Mouse (Mus musculus): ENCODE data around the gene Cacnb2.

Gene Cacnb2

GRCm38 (mm10) chr2:14960963-14961488, 358.1 kb downstream of the Cacnb2 start:
- in situ Hi-C loops (cut with MboI, MseI), result no loop called here

- in situ Hi-C loops (cut with MboI, MseI), result no loop called here
Measured at GRCm38 (mm10) chr2:14961493-14961892, 358.6 kb downstream of the Cacnb2 start.

GRCm38 (mm10) chr2:14984029-14984428, 381.1 kb downstream of the Cacnb2 start:
- in situ Hi-C loops (cut with MboI, MseI), result no loop called here

- in situ Hi-C loops (cut with MboI, MseI), result no loop called here
Measured at GRCm38 (mm10) chr2:14988451-14988850, 385.6 kb downstream of the Cacnb2 start.

GRCm38 (mm10) chr2:14989350-14989749, 386.5 kb downstream of the Cacnb2 start:
- in situ Hi-C loops (cut with MboI, MseI), result no loop called here

- in situ Hi-C loops (cut with MboI, MseI), result no loop called here
Measured at GRCm38 (mm10) chr2:14992531-14992930, 389.6 kb downstream of the Cacnb2 start.

GRCm38 (mm10) chr2:14996036-14996435, 393.1 kb downstream of the Cacnb2 start:
- in situ Hi-C loops (cut with MboI, MseI), result no loop called here

GRCm38 (mm10) chr2:14997836-14998235, 394.9 kb downstream of the Cacnb2 start:
- in situ Hi-C loops (cut with MboI, MseI), result no loop called here

GRCm38 (mm10) chr2:15007531-15007930, 404.6 kb downstream of the Cacnb2 start:
- in situ Hi-C loops (cut with MboI, MseI), result no loop called here

GRCm38 (mm10) chr2:15008072-15008471, 405.2 kb downstream of the Cacnb2 start:
- in situ Hi-C loops (cut with MboI, MseI), result no loop called here

- in situ Hi-C loops (cut with MboI, MseI), result no loop called here
Measured at GRCm38 (mm10) chr2:15026817-15027216, 423.9 kb downstream of the Cacnb2 start.

GRCm38 (mm10) chr2:15027816-15028215, 424.9 kb downstream of the Cacnb2 start:
- in situ Hi-C loops (cut with MboI, MseI), result no loop called here
